Mouse (Mus musculus) kidney, adult 10 weeks (tissue): ENCODE results near the gene Gm8104. TPM values are rescaled to one million over a fixed set of nuclear protein-coding genes. Genes with fewer than 3 reads are reported as not detected.

Source experiments
- polyA plus RNA-seq: library from polyadenylated mRNA; stranded (reverse); fragments of 350-450 nt; fragmentation: Illumina TruSeq; extraction: RNeasy Lipid Tissue Mini Kit (QIAGEN cat#74804); gene quantifications from one replicate; pipeline ENCODE4 v1.2.3, GENCODE M21; 2014; ENCODE audit warnings: low read depth, low replicate concordance

Gm8104 gene
- not detected for polyA plus RNA-seq

DNA sequence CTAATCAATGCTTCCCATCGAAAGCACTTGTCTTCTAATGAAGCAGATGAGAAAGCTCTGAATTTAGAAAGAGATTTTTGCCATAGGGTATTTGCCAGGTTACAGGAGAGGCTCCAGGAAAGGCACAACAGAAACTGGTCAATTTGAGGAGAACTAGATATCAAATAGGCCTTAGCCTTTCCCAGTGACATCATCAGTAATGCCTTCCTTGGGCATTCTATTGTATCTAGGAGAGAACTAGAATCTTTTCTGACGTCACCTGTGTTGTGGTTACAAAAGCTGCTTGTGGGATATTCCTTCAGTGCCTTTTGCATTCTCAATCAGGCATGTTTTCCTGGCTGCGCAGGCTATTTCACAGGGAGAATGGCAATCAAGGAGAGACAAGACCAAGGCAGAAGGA, at the start of gene Gm8104:
Gene Gm8104, plus strand, starts transcription at position 301 of the 400 bp plus-strand sequence.

DNA sequence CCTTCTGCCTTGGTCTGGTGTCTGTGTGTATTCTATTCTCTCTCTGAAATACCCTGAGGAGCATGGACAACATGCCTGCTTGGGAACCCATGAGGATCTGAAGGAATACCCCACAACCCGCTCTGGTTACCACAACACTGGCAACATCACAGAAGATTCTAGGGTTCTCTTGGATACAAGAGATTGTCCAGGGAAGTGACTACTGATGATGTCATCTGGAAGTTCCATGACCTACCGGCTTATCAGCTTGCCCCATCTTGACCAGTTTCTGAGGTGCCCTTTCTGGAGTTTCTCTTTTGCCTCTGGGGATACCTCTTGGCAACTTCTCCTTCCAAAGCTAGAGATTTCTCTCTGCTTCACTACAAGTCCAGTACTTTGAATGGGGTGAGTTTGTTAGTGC, 23.9 kb upstream of the Gm8104 start, which contains the start of gene Gm8094:
Gene Gm8094, minus strand, starts transcription at position 101 of the 400 bp plus-strand sequence.

Other genes starting within 250 kb of the Gm8104 start
- gene Gm21977, start 247.1 kb upstream of the Gm8104 start, polyA plus RNA-seq, result not detected
- not detected for gene Gm8082, start 107.0 kb upstream of the Gm8104 start, polyA plus RNA-seq
- not detected for gene Gm10376, start 85.0 kb upstream of the Gm8104 start, polyA plus RNA-seq
- not detected for gene Gm8094, start 24.0 kb upstream of the Gm8104 start, polyA plus RNA-seq
- 0.40 TPM for gene Gm7233, start 79.3 kb downstream of the Gm8104 start, polyA plus RNA-seq
- not detected for gene Gm8122, start 134.7 kb downstream of the Gm8104 start, polyA plus RNA-seq
- 4.1 TPM for gene Gm8126, start 158.0 kb downstream of the Gm8104 start, polyA plus RNA-seq
- 1.5 TPM for gene Gm9732, start 174.4 kb downstream of the Gm8104 start, polyA plus RNA-seq
- not detected for gene Gm8127, start 193.2 kb downstream of the Gm8104 start, polyA plus RNA-seq
- gene 1700001F09Rik, start 247.2 kb downstream of the Gm8104 start, polyA plus RNA-seq, result not detected